Mouse (Mus musculus) lung, postnatal 0 days (tissue): ENCODE measurements at regions not wholly inside any gene's neighbourhood (a gene's known extent, or its start where the extent isn't known, plus 50 kb on each side); places are given as distances from the start of the nearest gene placed in this dataset.

ENCODE experiments used
- ATAC-seq: fragments of 200-750 bp; cut with Nextera tagmentation; 2 replicates; pipeline ENCODE4 v1.8.0; 2017; ENCODE audit warnings: moderate library complexity
- DNase-seq: peaks from one replicate; pipeline ENCODE4 v3.0.0-alpha.2; 2016; ENCODE audit warnings: low spot score
- H3K27ac ChIP-seq: fragments of 300-500 bp; sonication (generic); 2 replicates; pipeline ENCODE4 v1.5.1; 2014; ENCODE audit warnings: antibody characterized with exemption, mild to moderate bottlenecking, low read length, mixed read lengths
- H3K27me3 ChIP-seq: fragments of 300-500 bp; sonication (generic); replicated peaks from 2 replicates; pipeline ENCODE4 v1.6.1; 2014; ENCODE audit warnings: low read length, mixed read lengths; ENCODE audit not compliant: insufficient read depth
- H3K36me3 ChIP-seq: fragments of 300-500 bp; sonication (generic); 2 replicates; pipeline ENCODE4 v1.6.1; 2014; ENCODE audit warnings: low read length, mixed read lengths; ENCODE audit not compliant: insufficient read depth
- H3K4me1 ChIP-seq: fragments of 300-500 bp; sonication (generic); 2 replicates; pipeline ENCODE4 v1.6.1; 2014; ENCODE audit warnings: antibody characterized with exemption, low read depth, low read length, mixed read lengths; ENCODE audit not compliant: insufficient read depth
- H3K4me2 ChIP-seq: fragments of 300-500 bp; sonication (generic); replicated peaks from 2 replicates; pipeline ENCODE4 v1.6.1; 2014; ENCODE audit warnings: low read depth, mild to moderate bottlenecking, low read length, moderate library complexity, mixed read lengths
- H3K4me3 ChIP-seq: fragments of 300-500 bp; sonication (generic); 2 replicates; pipeline ENCODE4 v1.5.1; 2014; ENCODE audit warnings: low read depth, low read length
- H3K9ac ChIP-seq: fragments of 300-500 bp; sonication (generic); replicated peaks from 2 replicates; pipeline ENCODE4 v1.6.1; 2014; ENCODE audit warnings: low read depth, mild to moderate bottlenecking
- H3K9me3 ChIP-seq: fragments of 300-500 bp; sonication (generic); 2 replicates; pipeline ENCODE4 v1.6.1; 2016; ENCODE audit warnings: low read length, mixed read lengths
- CTCF ChIP-seq: IDR thresholded peaks from 2 replicates; pipeline ENCODE4 v1.5.1; 2016; ENCODE audit warnings: antibody characterized with exemption, mild to moderate bottlenecking
- EP300 ChIP-seq: IDR thresholded peaks from 2 replicates; pipeline ENCODE4 v1.6.1; 2016; ENCODE audit warnings: antibody characterized with exemption, mild to moderate bottlenecking, control low read depth
- WGBS: fragments of 180-500 bp; shearing (Covaris S2); extraction: QIAGEN DNeasy Blood & Tissue Kit; methylation state at CpG from one replicate; pipeline ENCODE4 v1.1.7; 2014; 5-methylcytosine and 5-hydroxymethylcytosine counted together

- TF ChIP-seq CTCF (peak; percentile 52), EP300 (no peak)
- H3K27ac ChIP-seq = 0 out of 2 replicates have a peak overlapping the region, but pooled peaks have one; percentile 9
- H3K36me3 ChIP-seq = no peaks in the 10 kb centered on the region
- no peaks in the 10 kb centered on the region for H3K9me3 ChIP-seq
- DNase-seq (no peak), ATAC-seq (no peak)
- H3K9ac ChIP-seq = no peak overlapping the region
- 16% methylated on average over 16 of the region's 16 CpGs for WGBS
- no peak overlapping the region for H3K4me3 ChIP-seq
- H3K27me3 ChIP-seq = no peaks in the 10 kb centered on the region
- H3K4me1 ChIP-seq = peaks cover 2% of the 10 kb centered on the region; the same call in 1 of the 2 replicates
- no peak overlapping the region for H3K4me2 ChIP-seq
These were observed 73.7 kb upstream of the Podxl start for GRCm38 (mm10) chr6:31637371-31638052.

DNA sequence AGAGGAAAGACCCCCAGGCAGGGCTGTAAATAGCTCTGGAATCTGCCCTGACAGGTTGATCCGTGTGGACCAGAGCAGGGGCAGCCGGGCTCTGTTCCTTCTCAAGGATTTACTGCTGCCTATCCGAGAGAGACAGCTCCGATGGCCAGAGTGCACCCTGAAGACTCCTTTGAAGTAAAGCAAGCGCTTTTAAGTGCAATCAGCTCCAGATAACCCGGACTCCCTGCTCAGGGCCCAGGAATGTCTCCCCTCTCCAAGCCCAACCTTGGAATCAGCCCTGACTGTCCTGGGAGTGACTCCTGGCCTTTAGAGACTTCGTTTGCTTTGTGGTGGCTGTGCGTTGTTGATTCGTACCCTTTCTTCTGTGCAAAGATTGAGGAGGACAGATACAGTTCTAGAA lies 73.2 kb upstream of the Podxl start:
- TF ChIP-seq EP300 = no peak
- no peak for TF ChIP-seq CTCF

GRCm38 (mm10) chr6:31632485-31632884 lies 68.7 kb upstream of the Podxl start:
- no peak for TF ChIP-seq CTCF
- TF ChIP-seq EP300 = no peak
- H3K36me3 ChIP-seq = no peaks in the 10 kb centered on the region
- no peaks in the 10 kb centered on the region for H3K9me3 ChIP-seq
- no peaks in the 10 kb centered on the region for H3K27me3 ChIP-seq
- no peak overlapping the region for H3K4me3 ChIP-seq
- 60% methylated on average over 10 of the region's 10 CpGs for WGBS
- H3K4me1 ChIP-seq = peaks cover under 1% of the 10 kb centered on the region; the same call in 1 of the 2 replicates
- no peak overlapping the region for H3K4me2 ChIP-seq
- ATAC-seq (no peak), DNase-seq (no peak)
- no peak overlapping the region for H3K27ac ChIP-seq
- no peak overlapping the region for H3K9ac ChIP-seq

More for the DNA sequence above, 73.2 kb upstream of the Podxl start:
- Histone ChIP-seq H3K4me3 (no peak overlapping the region), H3K4me2 (no peak overlapping the region), H3K4me1 (peaks cover 2% of the 10 kb centered on the region; the same call in 1 of the 2 replicates), H3K9me3 (no peaks in the 10 kb centered on the region), H3K27me3 (no peaks in the 10 kb centered on the region), H3K9ac (no peak overlapping the region), H3K27ac (0 out of 2 replicates have a peak overlapping the region, but pooled peaks have one; percentile 9), H3K36me3 (no peaks in the 10 kb centered on the region)
- no peak for DNase-seq
- 31% methylated on average over 9 of the region's 9 CpGs for WGBS
- ATAC-seq = no peak

DNA sequence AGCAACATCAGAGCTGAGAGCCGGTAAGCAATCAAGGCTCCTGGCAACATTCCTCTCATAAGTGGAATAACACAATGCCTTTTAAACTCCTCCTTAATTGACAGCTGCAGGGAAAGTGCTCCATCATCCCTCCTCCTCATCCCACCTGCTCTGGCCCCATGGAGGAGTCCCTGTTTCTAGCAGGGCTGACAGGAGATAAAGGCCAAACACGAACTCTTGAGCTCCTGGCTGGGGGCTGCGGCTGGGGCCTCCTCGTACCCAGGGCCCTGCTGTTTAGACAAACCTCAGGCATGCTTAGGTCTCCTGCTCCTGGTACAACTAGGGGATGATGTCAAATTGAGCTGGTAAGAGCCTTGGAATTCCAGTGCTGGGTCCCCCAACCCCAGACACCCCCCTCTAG lies 66.2 kb upstream of the Podxl start:
- no peaks in the 10 kb centered on the region for H3K9me3 ChIP-seq
- no peak overlapping the region for H3K27ac ChIP-seq
- no peaks in the 10 kb centered on the region for H3K27me3 ChIP-seq
- ATAC-seq = no peak
- no peak overlapping the region for H3K4me3 ChIP-seq
- TF ChIP-seq EP300 (no peak), CTCF (no peak)
- 33% methylated on average over 4 of the region's 4 CpGs for WGBS
- H3K4me1 ChIP-seq = peaks cover 3% of the 10 kb centered on the region; the same call in 1 of the 2 replicates
- no peaks in the 10 kb centered on the region for H3K36me3 ChIP-seq
- no peak for DNase-seq
- no peak overlapping the region for H3K9ac ChIP-seq
- H3K4me2 ChIP-seq = no peak overlapping the region

- no peaks in the 10 kb centered on the region for H3K36me3 ChIP-seq
- no peak overlapping the region for H3K4me2 ChIP-seq
- DNase-seq (no peak), ATAC-seq (peak; percentile 58)
- H3K4me3 ChIP-seq = no peak overlapping the region
- H3K4me1 ChIP-seq = peaks cover 3% of the 10 kb centered on the region; the same call in 1 of the 2 replicates
- H3K27ac ChIP-seq = peak overlapping the region; percentile 10; the same call in 1 of the 2 replicates
- 40% methylated on average over 3 of the region's 3 CpGs for WGBS
- H3K9ac ChIP-seq = no peak overlapping the region
- no peaks in the 10 kb centered on the region for H3K9me3 ChIP-seq
- TF ChIP-seq EP300 (peak; percentile 53; the same call in 1 of the 2 replicates), CTCF (no peak)
- no peaks in the 10 kb centered on the region for H3K27me3 ChIP-seq
These were observed 64.1 kb upstream of the Podxl start for GRCm38 (mm10) chr6:31627912-31628311.

GRCm38 (mm10) chr6:31625055-31625454 lies 61.3 kb upstream of the Podxl start:
- Histone ChIP-seq H3K27ac (no peak overlapping the region; the same call in 1 of the 2 replicates), H3K4me1 (peaks cover 3% of the 10 kb centered on the region; the same call in 1 of the 2 replicates), H3K4me2 (no peak overlapping the region), H3K9me3 (no peaks in the 10 kb centered on the region), H3K4me3 (no peak overlapping the region), H3K27me3 (no peaks in the 10 kb centered on the region), H3K36me3 (no peaks in the 10 kb centered on the region), H3K9ac (no peak overlapping the region)
- 41% methylated on average over 2 of the region's 2 CpGs for WGBS
- no peak for DNase-seq
- ATAC-seq = no peak
- no peak for TF ChIP-seq CTCF
- no peak for TF ChIP-seq EP300
